Mouse (Mus musculus): ENCODE results near the gene Msgn1.

Msgn1 gene

GRCm38 (mm10) chr12:11208872-11209271 is at the start of gene Msgn1:
Msgn1 (minus strand) TSS chr12:11208972.
- DNase-seq = no peak

GRCm38 (mm10) chr12:11250322-11250721 is 41.5 kb upstream of the Msgn1 start:
- DNase-seq = no peak

- DNase-seq = no peak
Measured at GRCm38 (mm10) chr12:11247460-11247859, 38.7 kb upstream of the Msgn1 start.

- no peak for DNase-seq
Measured at GRCm38 (mm10) chr12:11235996-11236395, 27.2 kb upstream of the Msgn1 start.

- DNase-seq = no peak
Measured at GRCm38 (mm10) chr12:11230267-11230666, 21.5 kb upstream of the Msgn1 start.

- no peak for DNase-seq
Measured at GRCm38 (mm10) chr12:11226529-11227268, 17.9 kb upstream of the Msgn1 start.

GRCm38 (mm10) chr12:11226123-11226522 is 17.4 kb upstream of the Msgn1 start:
- no peak for DNase-seq

GRCm38 (mm10) chr12:11224722-11225121 is 15.9 kb upstream of the Msgn1 start:
- no peak for DNase-seq

- no peak for DNase-seq
Measured at GRCm38 (mm10) chr12:11223090-11223489, 14.3 kb upstream of the Msgn1 start.

GRCm38 (mm10) chr12:11222566-11222965 is 13.8 kb upstream of the Msgn1 start:
- no peak for DNase-seq

- no peak for DNase-seq
Measured at GRCm38 (mm10) chr12:11221524-11222330, 13.0 kb upstream of the Msgn1 start.

- no peak for DNase-seq
Measured at GRCm38 (mm10) chr12:11217726-11218250, 9.0 kb upstream of the Msgn1 start.

GRCm38 (mm10) chr12:11216454-11216853 is 7.7 kb upstream of the Msgn1 start:
- no peak for DNase-seq

- DNase-seq = no peak
Measured at GRCm38 (mm10) chr12:11215555-11215954, 6.8 kb upstream of the Msgn1 start.

GRCm38 (mm10) chr12:11214776-11215175 is 6.0 kb upstream of the Msgn1 start:
- DNase-seq = no peak

- DNase-seq = no peak
Measured at GRCm38 (mm10) chr12:11212881-11213280, 4.1 kb upstream of the Msgn1 start.

- no peak for DNase-seq
Measured at GRCm38 (mm10) chr12:11210361-11210760, 1.6 kb upstream of the Msgn1 start.

- no peak for DNase-seq
Measured at GRCm38 (mm10) chr12:11209636-11210035, 864 bp upstream of the Msgn1 start.

GRCm38 (mm10) chr12:11206321-11206720 is 2.5 kb downstream of the Msgn1 start:
- no peak for DNase-seq

- DNase-seq = no peak
Measured at GRCm38 (mm10) chr12:11203694-11204665, 4.8 kb downstream of the Msgn1 start.

GRCm38 (mm10) chr12:11202476-11202875 is 6.3 kb downstream of the Msgn1 start:
- DNase-seq = no peak

- DNase-seq = no peak
Measured at GRCm38 (mm10) chr12:11200711-11201110, 8.1 kb downstream of the Msgn1 start.

- no peak for DNase-seq
Measured at GRCm38 (mm10) chr12:11198551-11198950, 10.2 kb downstream of the Msgn1 start.
